Mouse (Mus musculus) ZHBTc4 (cell line): ENCODE measurements around the gene Lactbl1.

Experiments used
- DNase-seq: peaks from one replicate; pipeline ENCODE4 v3.0.0-alpha.2; 2011; ENCODE audit warnings: low read depth, low spot score

Gene Lactbl1

DNA sequence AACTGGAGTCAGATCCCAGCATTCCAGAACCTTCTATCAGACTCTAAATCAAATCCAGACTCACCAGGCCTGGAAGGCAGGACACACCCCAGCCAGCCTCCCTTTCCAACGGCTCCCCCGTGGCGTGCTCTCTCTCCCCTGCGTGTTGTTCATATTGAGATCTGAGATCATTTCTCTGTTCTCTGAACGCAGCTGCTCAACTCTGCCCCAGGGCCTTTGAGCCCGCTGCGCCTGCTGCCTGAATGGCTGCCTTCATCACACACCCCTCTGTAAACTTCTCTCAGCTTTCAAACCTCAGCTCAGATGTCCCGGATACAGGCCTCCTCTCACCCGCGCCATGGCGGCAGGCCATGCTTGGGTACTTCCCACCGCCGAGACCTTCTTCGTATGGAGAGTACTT lies 58.2 kb downstream of the Lactbl1 start:
- DNase-seq, result peak; percentile 78

- DNase-seq, result peak; percentile 34
Observed at GRCm38 (mm10) chr4:136684485-136684884, 62.1 kb downstream of the Lactbl1 start.

DNA sequence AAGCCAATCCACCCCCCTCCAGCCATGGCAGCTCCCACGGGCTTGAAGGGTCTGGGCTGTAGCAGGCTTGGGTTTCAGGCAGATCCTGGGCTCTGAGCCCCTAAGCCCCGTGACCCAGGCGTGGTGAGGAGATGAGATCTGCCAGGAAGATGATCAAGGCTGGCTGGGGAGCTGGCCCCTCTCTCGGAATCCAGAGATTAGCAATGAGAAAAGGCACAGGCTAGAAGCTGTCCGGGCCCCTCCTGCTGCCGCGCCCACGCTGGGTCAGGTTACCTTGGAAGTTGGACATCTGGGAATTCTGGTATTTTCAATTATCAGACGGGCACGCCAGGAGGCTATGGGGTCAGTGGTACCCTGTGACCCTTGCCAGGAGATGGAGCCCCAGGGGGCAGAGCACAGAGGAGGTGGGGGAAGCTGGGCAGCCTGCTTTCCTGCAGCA lies 63.0 kb downstream of the Lactbl1 start:
- DNase-seq, result no peak

- peak; percentile 46 for DNase-seq
Observed at GRCm38 (mm10) chr4:136688113-136688512, 65.7 kb downstream of the Lactbl1 start.
